Mouse (Mus musculus): ENCODE data around the gene Izumo4.
A peak's percentile ranks its signal among the peaks of the same experiment; 100 is the strongest.

Gene Izumo4

DNA sequence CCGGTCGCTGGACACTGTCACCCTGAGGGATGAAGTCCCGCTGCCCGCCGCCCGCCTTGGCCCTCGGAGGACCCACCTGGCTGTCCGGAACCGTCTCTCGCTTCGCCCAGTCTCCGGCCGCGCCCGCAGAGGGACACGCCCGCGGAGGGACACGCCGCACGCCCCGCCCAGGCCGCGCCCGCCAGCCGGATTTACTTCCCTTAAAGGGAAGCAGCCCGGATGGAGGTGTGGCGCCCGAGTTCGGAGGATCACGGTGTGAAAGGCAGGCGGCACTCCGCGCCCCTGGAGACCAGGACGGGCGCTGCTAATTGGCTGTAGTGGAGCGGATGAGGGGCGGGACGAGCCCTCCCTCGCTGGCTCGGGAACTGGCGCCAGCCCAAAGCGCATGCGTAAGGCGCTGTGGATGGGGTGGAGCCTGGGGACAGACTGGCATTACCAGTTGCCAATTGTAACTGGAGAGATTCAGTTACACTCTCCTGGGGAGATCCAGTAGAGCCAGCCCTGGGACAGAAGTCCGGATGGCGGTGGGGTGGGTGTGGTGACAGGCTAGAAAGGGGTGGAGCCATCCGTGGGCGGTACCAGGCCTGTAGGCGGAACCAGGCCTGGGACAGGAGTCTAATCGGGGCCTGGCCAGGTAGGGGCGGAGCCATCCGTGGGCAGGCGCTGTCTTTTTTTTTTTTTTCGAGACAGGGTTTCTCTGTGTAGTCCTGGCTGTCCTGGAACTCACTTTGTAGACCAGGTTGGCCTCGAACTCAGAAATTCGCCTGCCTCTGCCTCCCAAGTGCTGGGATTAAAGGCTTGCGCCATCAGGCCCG is at the start of gene Izumo4, which contains the start of gene Mob3a:
Gene Izumo4, plus strand, starts transcription at position 464 of the 815 bp plus-strand sequence.
Gene Mob3a, minus strand, starts transcription at position 257 of the 815 bp plus-strand sequence.
- DNase-seq (ENCODE audit: low spot score in 2 of 2) = peak; percentile 97 to 100

GRCm38 (mm10) chr10:80653156-80653720 is 48.7 kb upstream of the Izumo4 start:
- no peak for DNase-seq (ENCODE audit: low spot score in 2 of 2)

- no peak for DNase-seq (ENCODE audit: low spot score in 2 of 2)
These were observed 47.1 kb upstream of the Izumo4 start for GRCm38 (mm10) chr10:80654866-80655265.

DNA sequence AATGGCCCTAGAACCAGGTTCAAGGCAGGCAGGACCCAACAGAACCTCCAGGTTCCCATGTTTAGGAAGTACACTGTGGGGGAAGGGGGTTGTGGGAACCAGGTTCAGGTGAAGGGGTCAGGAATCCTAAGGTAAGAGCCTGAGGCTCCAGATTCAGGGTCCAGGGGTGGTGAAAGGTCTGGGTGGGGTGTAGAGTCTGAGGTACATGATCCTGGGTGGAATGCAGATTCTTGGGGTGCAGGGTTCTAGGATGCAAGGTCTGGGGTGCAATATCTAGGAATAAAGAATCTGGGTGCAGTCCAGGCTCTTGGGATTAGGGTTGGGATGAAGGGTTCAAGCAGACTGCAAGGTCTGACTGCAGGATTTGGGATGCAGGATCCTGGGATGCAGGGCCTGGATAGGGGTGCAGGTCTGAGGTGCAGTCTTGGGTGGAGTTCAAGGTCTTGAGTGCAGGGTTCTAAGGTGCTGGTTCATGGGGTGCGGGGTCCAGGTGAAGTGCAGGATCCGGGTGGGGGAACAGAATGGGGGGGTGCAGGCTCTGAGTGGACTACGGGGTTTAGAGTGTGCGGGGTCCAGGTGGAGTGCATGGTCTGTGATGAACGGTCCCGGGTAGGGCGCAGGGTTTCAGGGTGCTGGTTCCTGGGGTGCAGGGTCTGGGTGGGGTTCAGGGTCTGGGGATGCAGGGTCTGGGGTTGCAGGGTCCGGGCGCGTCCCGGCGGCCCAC is 46.4 kb upstream of the Izumo4 start:
- no peak for DNase-seq (ENCODE audit: low spot score in 2 of 2)

GRCm38 (mm10) chr10:80656130-80656862 is 45.7 kb upstream of the Izumo4 start:
- DNase-seq (ENCODE audit: low spot score in 2 of 2) = peak; percentile 90 to 96

- DNase-seq (ENCODE audit: low spot score in 2 of 2) = no peak
These were observed 44.9 kb upstream of the Izumo4 start, which contains the start of gene Btbd2 for GRCm38 (mm10) chr10:80656863-80657623. TSS of gene Btbd2 (minus strand) at chr10:80657071.

GRCm38 (mm10) chr10:80658194-80658840 is 43.7 kb upstream of the Izumo4 start:
- no peak for DNase-seq (ENCODE audit: low spot score in 2 of 2)

- DNase-seq (ENCODE audit: low spot score in 2 of 2) = no peak
These were observed 43.2 kb upstream of the Izumo4 start for GRCm38 (mm10) chr10:80658841-80659202.

- peak in 1 of 2 experiments; percentile 73 for DNase-seq (ENCODE audit: low spot score in 2 of 2)
These were observed 42.8 kb upstream of the Izumo4 start for GRCm38 (mm10) chr10:80659213-80659612.

DNA sequence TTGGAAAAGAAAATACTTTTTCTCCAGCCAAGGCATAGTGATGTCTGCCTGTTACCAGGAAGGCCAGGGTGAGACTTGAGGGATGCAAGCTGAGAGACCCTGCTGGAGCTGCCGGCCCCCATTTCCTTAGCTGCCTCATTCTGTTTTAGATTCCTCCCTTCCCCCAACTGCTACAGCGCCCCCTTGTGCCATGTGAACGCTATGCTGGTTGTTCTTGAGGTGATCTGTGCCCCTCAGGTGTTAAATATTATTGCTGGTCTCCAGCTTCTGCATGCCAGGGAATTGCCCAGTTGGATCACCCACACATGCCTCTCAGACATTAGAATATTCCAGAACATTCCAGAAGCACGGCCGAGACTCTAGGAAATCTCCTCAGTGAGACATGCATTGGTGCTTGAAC is 40.8 kb upstream of the Izumo4 start:
- peak in 1 of 2 experiments; percentile 46 for DNase-seq (ENCODE audit: low spot score in 2 of 2)

- no peak for DNase-seq (ENCODE audit: low spot score in 2 of 2)
These were observed 38.3 kb upstream of the Izumo4 start for GRCm38 (mm10) chr10:80663485-80664196.

DNA sequence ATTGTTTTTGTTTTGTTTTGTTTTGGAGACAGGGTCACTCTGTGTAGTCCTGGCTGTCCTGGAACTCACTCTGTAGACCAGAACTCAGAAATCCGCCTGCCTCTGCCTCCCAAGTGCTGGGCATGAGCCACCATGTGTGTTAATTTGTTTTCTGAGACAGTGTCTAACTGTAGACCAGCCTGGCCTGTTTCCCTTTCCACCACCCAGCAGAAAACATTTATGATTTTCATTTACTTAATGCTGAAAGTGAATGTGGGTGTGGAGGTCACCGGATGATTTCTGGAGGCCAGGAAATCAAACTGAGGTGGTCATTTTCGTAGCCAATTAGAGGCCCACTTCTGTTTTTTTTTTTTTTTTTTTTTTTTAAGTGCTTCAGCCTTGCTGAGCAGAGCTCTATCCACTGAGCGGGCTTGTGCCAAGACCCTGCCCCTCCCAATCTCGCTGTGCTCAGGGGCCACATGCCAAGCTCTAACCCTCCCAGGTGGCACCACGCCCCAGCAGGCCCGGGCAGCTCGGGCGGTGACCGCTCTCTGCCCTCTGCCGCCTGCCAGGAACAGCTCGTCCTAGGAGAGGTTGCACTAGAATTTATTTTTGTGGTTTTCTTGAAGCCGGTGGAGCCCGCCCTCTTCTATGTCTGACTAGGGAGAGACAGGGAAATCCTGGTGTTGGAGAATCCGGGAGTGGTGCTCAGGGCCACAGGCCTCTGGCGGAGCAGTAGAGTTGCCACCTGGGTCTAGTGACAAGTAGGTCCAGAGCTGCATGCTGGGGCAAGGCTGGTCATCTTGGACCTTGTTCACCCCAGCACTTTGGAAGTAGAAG is 37.6 kb upstream of the Izumo4 start:
- DNase-seq (ENCODE audit: low spot score in 2 of 2) = peak; percentile 91 to 96

- DNase-seq (ENCODE audit: low spot score in 2 of 2) = peak in 1 of 2 experiments; percentile 85
These were observed 37.0 kb upstream of the Izumo4 start for GRCm38 (mm10) chr10:80665016-80665380.

DNA sequence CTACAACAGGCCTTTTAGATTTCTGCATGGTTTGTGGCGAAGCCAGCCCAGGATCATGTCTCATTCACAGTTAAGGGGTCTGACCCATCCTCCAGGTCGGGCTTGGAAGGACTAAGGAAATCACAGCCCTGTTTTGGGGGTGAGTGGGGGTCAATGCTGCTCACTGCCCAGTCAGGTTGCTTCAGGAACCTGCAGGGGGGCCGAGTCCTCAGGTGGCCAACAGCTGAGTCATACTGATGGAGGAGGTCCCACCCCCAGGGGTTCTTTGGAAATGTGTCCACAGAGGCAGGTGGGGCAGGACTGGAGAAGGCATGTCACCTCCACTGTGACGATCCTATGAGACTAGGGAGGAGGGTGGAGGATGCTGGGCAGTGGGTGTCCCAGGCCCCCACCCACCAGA is 36.5 kb upstream of the Izumo4 start:
- peak in 1 of 2 experiments; percentile 57 for DNase-seq (ENCODE audit: low spot score in 2 of 2)

GRCm38 (mm10) chr10:80665981-80666733 is 35.8 kb upstream of the Izumo4 start:
- no peak for DNase-seq (ENCODE audit: low spot score in 2 of 2)

GRCm38 (mm10) chr10:80666837-80667412 is 35.1 kb upstream of the Izumo4 start:
- DNase-seq (ENCODE audit: low spot score in 2 of 2) = no peak

- DNase-seq (ENCODE audit: low spot score in 2 of 2) = peak in 1 of 2 experiments; percentile 82
These were observed 33.4 kb upstream of the Izumo4 start for GRCm38 (mm10) chr10:80668614-80669013.

DNA sequence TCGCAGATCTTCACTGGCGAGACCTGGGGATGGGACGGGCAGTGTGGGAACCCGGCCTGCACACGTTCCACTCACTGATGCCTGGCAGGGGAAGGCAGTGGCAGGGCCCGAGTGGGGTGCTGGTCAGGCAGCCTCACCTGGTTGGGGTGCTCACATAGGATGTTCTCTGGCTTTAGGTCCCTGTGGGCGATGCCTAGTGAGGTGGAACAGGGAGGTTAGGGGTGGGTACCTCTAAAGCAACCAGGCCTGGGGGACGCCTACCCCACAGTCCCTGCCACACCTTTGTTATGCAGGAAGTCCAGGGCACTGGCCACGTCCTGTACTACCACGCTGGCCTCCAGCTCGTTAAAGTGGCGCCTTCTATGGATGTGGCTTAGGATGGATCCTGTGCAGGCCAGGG is 33.0 kb upstream of the Izumo4 start:
- DNase-seq (ENCODE audit: low spot score in 2 of 2) = no peak
